Mouse (Mus musculus): ENCODE measurements around the gene Msi2.

DNA sequence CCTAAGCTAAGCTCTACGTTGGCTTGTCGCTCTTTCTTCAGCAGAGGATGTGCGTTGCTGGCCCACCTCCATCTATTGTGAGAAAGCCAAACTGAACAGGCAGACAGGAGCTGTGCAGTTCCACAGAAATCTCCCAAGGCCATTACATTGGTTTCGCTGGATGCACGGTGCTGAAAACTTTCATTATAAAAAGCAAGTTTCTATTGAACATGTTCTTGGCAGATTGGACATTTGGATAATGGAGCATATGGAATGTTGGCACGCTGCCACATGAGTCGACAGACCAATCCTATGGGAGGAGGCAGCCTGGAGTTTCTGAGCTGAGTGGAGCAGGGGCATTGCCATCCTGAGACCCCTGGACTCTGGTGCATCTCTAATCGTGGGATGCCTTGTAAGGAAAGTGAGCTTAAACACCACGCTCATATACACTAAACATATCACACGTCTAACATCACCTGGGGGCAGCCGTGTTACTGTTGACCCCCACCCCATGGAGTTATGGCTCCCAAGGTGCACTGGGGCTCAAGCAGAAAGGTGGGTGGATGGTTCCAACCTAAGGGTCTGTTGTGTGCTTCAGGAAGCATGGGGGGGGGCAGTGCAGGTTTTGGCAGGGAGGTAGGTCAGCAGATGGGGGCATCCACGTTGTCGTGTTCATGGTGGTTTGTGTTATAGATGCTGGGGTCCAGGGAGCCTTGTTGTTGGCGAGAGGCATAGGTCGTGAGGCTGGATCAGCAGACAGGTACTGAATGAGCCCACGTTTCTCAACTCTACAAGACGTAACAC lies 389.3 kb downstream of the Msi2 start:
- no peak for TF ChIP-seq CTCF (IDR thresholded peaks at IDR 0.05; ENCODE audit: insufficient read depth, low read depth, low read length)
- no peak for TF ChIP-seq POLR2A (IDR thresholded peaks at IDR 0.05; ENCODE audit: insufficient read depth, low read depth, low read length)

Measured in olfactory bulb, adult 2 months (tissue).